Mouse (Mus musculus): ENCODE results near the gene Ahsg.

Gene Ahsg

DNA sequence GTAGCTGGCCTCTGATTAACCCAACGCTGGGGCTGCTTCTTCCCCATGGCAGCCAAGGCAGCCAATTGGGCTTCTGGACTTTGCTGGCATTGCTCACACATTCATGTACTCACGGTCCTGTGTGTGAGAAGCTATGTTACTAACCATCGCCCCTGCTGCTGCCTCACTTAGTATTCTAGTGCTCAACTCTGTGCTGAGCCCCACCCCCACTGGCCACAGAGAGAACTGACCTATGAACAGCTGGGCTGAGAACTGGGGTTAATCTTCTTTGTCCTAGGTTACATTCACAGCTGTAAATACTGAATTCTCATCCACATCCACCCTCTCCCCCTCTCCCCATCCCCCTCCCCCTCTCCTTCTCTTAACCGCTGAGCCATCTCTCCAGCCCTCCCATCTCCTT lies 2.2 kb upstream of the Ahsg start:
- DNase-seq, result no peak

DNA sequence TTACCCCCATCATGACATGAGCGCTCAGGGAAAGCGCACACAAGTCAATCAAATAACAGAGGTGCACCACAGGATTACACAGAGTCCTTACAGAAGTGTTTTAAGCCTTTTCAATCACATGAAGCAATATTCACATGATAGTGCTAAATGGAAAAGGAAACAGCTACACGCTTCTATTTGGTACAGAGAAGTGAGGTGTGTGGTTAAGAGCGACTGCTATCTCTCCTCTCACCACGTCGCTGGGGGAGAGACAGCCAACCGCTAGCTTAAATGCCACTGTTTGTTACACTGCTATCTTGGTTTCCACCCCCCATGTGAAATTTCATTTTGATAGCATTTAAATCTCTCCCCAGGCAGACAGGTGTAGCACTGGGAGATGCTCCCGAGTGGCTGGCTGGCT lies 1.4 kb upstream of the Ahsg start:
- no peak for DNase-seq

- no peak for DNase-seq
Observed at GRCm38 (mm10) chr16:22891733-22892154, 667 bp downstream of the Ahsg start.

DNA sequence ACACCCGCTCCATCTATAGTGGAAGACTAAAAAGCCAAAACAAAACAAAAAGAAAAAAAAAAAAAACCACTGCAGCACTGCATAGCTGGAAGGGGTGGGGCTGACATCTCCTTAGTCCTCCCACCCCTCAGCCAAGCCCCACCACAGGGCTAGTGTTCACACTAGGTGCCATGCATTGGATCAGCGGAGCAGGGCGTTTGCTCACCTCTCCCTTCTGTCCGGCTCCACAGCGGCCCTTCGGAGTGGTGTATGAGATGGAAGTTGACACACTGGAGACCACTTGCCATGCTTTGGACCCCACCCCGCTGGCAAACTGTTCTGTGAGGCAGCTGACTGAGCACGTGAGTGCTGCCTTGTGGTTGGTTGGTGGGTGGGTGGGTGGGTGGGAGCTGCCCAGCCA lies 3.0 kb downstream of the Ahsg start:
- DNase-seq, result no peak

GRCm38 (mm10) chr16:22896618-22897017 lies 5.5 kb downstream of the Ahsg start:
- DNase-seq, result no peak

GRCm38 (mm10) chr16:22899346-22899745 lies 8.3 kb downstream of the Ahsg start:
- DNase-seq, result no peak

DNA sequence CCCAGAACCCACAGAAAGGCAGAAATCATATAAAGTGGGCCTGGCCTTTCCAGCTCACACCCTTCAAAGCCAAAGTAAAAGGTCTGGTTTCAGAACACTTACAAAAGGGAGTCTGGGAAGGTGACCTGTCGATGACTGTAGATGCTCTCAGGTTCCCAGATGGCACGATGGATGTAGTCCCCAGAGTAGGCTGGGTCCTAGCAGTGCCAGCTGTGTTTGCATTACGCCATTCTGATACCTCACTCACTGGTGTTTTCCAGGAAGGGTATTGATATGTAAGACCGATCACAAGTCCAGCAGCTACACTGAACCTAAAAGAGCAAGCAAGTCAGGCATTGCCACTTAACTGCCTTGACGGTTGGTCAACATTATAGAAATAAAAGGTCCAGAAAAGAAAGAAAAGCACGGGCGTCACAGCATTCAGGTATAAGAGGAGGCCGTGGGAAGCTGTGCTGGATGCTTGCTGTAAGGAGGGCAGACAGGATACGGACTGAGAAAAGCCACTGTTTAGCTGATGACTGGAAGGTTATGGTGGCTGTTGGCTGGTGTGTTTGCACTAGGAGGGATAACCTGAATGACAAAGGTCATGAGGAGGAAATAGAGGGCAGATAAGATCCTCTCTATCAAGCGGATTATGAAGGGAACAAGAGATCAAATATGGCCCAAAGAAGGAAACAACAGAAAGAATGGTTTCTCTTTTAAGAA lies 8.9 kb downstream of the Ahsg start:
- DNase-seq, result no peak

GRCm38 (mm10) chr16:22901326-22901725 lies 10.2 kb downstream of the Ahsg start:
- no peak for DNase-seq

- DNase-seq, result no peak
Observed at GRCm38 (mm10) chr16:22909290-22909689, 18.2 kb downstream of the Ahsg start.

DNA sequence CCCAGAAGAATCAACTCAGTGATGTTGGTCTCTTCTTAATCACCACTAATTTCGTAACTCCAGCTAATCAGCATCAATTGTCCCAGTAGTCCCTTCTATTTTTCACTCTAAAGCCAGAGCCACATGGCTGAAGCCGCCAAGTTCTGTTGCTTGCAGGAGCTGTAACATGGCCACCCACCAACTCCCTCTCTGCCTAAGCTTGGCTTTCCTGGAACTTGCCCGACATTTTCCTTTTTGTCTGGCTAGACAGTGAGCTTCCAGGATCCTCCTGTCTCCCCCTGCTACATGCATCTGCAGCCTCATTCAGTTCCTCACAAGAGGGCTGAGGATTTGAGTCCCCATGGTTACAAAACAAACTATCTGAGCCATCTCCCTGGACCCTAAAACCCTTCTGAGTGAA lies 20.9 kb downstream of the Ahsg start:
- DNase-seq, result peak in 1 of 2 experiments; percentile 21

- DNase-seq, result no peak
Observed at GRCm38 (mm10) chr16:22912886-22913285, 21.8 kb downstream of the Ahsg start.

DNA sequence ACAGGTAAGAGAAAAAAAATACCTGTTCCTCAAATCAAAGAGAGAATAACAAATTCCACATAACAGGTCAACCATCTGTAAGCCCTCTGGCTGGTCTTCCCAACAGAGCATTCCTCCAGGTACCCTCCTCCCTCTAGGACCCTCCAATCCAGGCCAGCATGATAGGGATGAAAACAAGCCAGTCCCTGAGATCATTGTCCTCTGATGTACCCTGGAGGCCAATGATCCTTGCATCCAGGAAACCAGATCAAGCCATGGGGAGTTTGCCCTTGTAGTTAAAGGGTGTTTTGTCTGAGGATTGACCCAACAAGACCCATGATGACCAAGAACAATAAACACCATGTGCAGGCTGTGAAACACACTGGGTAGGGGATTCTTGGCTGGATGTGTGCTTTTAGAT lies 23.2 kb downstream of the Ahsg start:
- no peak for DNase-seq

- DNase-seq, result no peak
Observed at GRCm38 (mm10) chr16:22918034-22918433, 27.0 kb downstream of the Ahsg start, which contains the start of gene Fetub. Gene Fetub, plus strand, starts transcription at chr16:22918334.

DNA sequence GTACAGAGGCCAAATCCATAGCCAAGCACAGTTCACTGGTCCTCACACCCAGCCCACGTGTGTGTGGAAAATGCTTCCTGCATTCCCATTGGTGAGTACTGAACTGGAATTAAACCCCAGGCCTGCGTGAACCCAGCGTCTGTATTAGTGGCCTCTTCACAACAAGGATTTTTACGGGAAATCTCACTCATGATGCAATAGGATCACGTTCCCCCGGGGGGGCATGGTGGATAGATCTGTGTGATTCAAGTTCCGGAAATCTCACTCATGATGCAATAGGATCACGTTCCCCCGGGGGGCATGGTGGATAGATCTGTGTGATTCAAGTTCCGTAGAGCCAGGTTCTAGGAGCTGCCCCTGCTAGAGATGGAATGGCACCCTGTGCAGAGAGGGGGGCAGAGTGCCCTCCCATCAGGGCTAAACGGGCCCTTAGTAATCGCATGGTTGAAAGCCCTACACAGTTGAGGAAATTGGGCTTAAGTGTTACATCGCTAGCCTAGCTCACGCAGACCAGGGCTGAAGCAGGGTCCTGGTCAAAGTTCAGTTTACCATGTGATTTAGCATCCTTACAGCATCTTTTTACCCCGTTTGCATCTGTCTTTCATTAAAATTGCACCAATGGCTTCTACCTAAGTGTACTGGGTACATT lies 27.7 kb downstream of the Ahsg start:
- DNase-seq, result peak; percentile 7 to 9

DNA sequence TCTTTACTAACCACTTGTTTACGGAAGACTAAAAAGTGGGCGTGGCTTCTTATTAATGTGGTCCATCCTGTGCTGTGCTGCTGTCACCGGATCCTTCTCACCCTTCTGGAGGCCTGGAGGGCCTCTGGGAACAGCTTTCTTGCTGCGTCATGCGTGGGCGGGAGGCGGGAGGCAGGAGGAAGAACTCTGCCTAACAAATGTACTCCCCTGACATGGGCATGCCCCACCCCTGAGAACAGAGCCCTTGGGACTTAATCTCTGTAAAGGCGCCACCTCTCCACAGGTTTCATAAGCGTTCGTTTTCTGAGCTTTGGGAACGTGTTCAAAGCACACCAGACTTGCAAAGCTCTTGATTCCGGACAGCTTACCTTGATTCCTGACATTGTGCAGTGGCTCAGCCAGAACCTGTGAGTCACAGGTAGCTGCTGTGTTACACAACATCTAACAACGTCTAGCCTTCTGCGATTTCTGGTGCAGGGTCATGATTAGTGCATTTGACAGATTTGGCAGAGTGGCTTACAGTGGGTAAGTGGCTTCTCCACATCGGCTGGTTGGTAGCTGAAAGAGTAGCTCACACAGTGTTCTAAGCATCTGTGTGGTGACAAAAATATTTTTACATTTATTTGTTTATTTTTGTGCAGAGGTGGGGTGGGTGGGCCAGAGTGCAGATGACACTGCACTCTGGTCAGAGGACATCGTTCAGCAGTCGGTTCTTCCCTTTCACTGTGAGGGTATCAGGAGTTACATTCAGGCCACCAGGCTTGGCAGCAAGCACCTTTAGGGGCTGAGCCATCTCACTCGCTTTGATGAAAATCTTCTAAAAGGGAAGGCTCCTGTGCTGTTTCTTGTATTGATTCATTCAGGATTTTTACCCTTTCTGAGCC lies 29.1 kb downstream of the Ahsg start:
- DNase-seq, result peak; percentile 77 to 85

DNA sequence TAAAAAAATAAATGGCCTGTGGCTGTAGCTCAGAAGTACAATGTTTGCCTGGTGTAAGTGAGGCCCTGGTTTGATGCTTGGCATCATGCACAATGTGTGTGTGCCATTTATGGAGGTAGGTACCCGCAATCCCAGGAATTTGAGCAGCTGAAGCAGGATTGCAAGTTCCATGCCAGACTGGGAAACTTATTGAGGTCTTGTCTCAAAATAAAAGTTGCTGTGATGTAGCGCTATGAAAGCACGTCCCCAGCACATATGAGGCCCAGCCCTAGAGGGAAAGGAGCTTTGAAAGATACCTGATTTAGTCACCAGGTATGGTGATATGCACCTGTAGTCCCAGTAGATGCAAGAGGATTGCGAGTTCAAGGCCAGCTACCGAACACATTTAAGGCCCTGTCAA lies 30.7 kb downstream of the Ahsg start:
- no peak for DNase-seq

DNA sequence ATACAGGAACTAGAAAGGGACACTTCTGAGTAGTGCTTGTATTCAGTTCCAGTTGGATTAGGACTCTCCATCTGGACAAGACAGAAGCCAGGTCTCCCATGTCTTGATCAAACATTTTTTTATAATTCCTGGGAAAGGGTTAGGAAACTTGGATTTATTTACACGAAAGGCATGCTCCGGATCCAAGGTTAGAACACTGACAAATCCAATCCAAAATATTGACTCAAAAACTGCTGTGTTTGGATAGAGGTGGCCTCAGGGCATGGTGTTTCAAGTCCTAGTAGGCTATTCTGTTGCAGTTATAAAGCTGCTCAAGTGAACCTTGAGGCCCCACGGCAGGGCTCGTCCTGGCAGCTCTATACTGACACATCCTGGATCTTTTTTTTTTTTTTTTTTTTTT lies 31.4 kb downstream of the Ahsg start:
- no peak for DNase-seq

- DNase-seq, result no peak
Observed at GRCm38 (mm10) chr16:22929575-22929974, 38.5 kb downstream of the Ahsg start.

GRCm38 (mm10) chr16:22931431-22932200 lies 40.5 kb downstream of the Ahsg start:
- no peak for DNase-seq

DNA sequence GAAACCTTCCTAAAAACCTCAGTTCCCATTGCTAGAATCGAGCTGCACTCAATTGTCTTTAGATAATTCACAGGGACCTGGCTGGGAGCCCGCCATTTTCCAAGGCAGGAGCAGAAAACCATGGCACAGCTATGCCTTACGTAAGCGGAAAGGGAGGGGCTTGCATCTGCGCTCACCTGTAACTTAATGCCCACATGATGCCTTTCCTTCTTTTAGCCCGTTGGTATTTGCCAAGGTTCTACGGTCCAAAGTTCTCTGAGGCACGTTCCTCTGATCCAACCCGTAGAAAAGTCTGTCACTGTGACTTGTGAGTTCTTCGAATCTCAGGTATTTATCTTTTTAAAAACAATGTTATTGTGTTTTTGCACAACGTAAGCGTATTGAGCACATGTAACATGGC lies 46.6 kb downstream of the Ahsg start:
- DNase-seq, result no peak

- DNase-seq, result no peak
Observed at GRCm38 (mm10) chr16:22938541-22938940, 47.5 kb downstream of the Ahsg start.

DNA sequence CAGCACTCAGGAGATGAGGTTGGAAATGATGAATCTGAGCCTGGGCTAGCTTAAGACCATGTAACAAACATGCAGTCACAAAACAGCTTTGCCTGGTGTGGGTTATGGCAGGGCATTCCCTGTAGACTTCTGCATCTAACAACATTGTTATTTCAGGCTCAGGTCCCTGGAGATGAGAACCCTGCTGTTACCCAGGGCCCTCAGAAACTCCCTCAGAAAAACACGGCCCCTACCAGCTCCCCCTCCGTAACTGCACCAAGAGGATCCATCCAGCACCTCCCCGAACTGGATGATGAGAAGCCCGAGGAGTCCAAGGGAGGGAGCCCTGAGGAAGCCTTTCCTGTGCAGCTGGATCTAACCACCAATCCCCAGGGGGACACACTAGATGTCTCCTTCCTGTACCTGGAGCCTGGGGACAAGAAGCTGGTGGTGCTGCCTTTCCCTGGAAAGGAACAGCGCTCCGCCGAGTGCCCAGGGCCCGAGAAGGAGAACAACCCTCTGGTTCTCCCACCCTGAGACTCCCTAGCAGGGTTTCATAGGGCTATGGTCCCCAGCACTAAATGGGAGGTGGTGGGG lies 48.1 kb downstream of the Ahsg start:
- DNase-seq, result no peak

Data from lung, adult 18-20 months (tissue).